Mouse (Mus musculus): ENCODE data around the gene Gpr180.

GRCm38 (mm10) chr14:118152294-118152651 lies 15.3 kb downstream of the Gpr180 start:
- TF ChIP-seq CTCF (IDR thresholded peaks at IDR 0.05; ENCODE audit: low read depth, low read length) = no peak
- no peak for TF ChIP-seq GATA1 (IDR thresholded peaks at IDR 0.05; ENCODE audit: borderline replicate concordance, low read length)
- TF ChIP-seq GATA2 (IDR thresholded peaks at IDR 0.05; ENCODE audit: borderline replicate concordance, low read depth, low read length) = no peak
- no peak for TF ChIP-seq POLR2AphosphoS5 (IDR thresholded peaks at IDR 0.05; ENCODE audit: insufficient replicate concordance, low read depth, low read length)
- no peak for TF ChIP-seq TAL1 (conservative IDR thresholded peaks at IDR 0.05; ENCODE audit: low read depth, low read length)
